Mouse (Mus musculus) layer of hippocampus, adult 2 months (tissue): ENCODE measurements at regions not wholly inside any gene's neighbourhood (a gene's known extent, or its start where the extent isn't known, plus 50 kb on each side); places are given as distances from the start of the nearest gene placed in this dataset.
A peak's percentile ranks its signal among the peaks of the same experiment; 100 is the strongest.
"Not testable (repeated sequence)": the region's sequence is repeated elsewhere in the genome, so short reads cannot be mapped to it uniquely, and the experiment has no call there.

Experiments
- DNase-seq, 2 experiments: peaks; one replicate each; pipeline ENCODE4 v3.0.0; 2022; ENCODE audit warnings: low spot score in 2 of 2
- H3K27ac ChIP-seq: fragments of 200-600 bp; 2 replicates; pipeline ENCODE4 v1.8.1; 2022
- H3K4me3 ChIP-seq: fragments of 200-600 bp; 2 replicates; pipeline ENCODE4 v1.8.1; 2022; ENCODE audit warnings: mild to moderate bottlenecking
- CTCF ChIP-seq: fragments of 200-600 bp; conservative IDR thresholded peaks from 2 replicates; pipeline ENCODE4 v1.8.1; 2022; ENCODE audit warnings: antibody characterized with exemption, mild to moderate bottlenecking, moderate library complexity

GRCm38 (mm10) chrX:162359767-162360545 is 200.4 kb upstream of the Nhs start:
- no peak overlapping the region for H3K4me3 ChIP-seq
- no peak for DNase-seq
- H3K27ac ChIP-seq: no peak overlapping the region
- no peak for TF ChIP-seq CTCF

- no peak for DNase-seq
- TF ChIP-seq CTCF: no peak
- Histone ChIP-seq H3K27ac (no peak overlapping the region), H3K4me3 (no peak overlapping the region)
Measured at GRCm38 (mm10) chrX:162348341-162348740, 188.8 kb upstream of the Nhs start.

GRCm38 (mm10) chrX:162347886-162348285 is 188.4 kb upstream of the Nhs start:
- TF ChIP-seq CTCF: no peak

GRCm38 (mm10) chrX:162345497-162346143 is 186.1 kb upstream of the Nhs start:
- Histone ChIP-seq H3K27ac (no peak overlapping the region), H3K4me3 (no peak overlapping the region)
- TF ChIP-seq CTCF: no peak
- DNase-seq: no peak

More at GRCm38 (mm10) chrX:162347886-162348285, 188.4 kb upstream of the Nhs start:
- no peak for DNase-seq
- Histone ChIP-seq H3K27ac (no peak overlapping the region), H3K4me3 (no peak overlapping the region)

GRCm38 (mm10) chrX:162332121-162332520 is 172.6 kb upstream of the Nhs start:
- H3K4me3 ChIP-seq: no peak overlapping the region
- no peak overlapping the region for H3K27ac ChIP-seq
- TF ChIP-seq CTCF: no peak
- DNase-seq: no peak

- DNase-seq: no peak
- H3K4me3 ChIP-seq: no peak overlapping the region
- no peak overlapping the region for H3K27ac ChIP-seq
- no peak for TF ChIP-seq CTCF
Measured at GRCm38 (mm10) chrX:162307646-162308045, 148.1 kb upstream of the Nhs start.

- H3K4me3 ChIP-seq: no peak overlapping the region
- no peak for TF ChIP-seq CTCF
- H3K27ac ChIP-seq: no peak overlapping the region
- no peak for DNase-seq
Measured at GRCm38 (mm10) chrX:162304145-162304544, 144.6 kb upstream of the Nhs start.

GRCm38 (mm10) chrX:162302788-162303187 is 143.3 kb upstream of the Nhs start:
- DNase-seq: no peak
- no peak for TF ChIP-seq CTCF
- Histone ChIP-seq H3K4me3 (no peak overlapping the region), H3K27ac (no peak overlapping the region)

- Histone ChIP-seq H3K27ac (no peak overlapping the region), H3K4me3 (no peak overlapping the region)
- no peak for TF ChIP-seq CTCF
- no peak for DNase-seq
Measured at GRCm38 (mm10) chrX:162291234-162291633, 131.7 kb upstream of the Nhs start.

- H3K4me3 ChIP-seq, DNase-seq, H3K27ac ChIP-seq: not testable (repeated sequence)
Measured at GRCm38 (mm10) chrX:162286155-162286554, 126.6 kb upstream of the Nhs start.

- no peak overlapping the region for H3K27ac ChIP-seq
- H3K4me3 ChIP-seq: no peak overlapping the region
- TF ChIP-seq CTCF: no peak
- DNase-seq: no peak
Measured at GRCm38 (mm10) chrX:162284252-162284651, 124.7 kb upstream of the Nhs start.

GRCm38 (mm10) chrX:162282690-162283089 is 123.2 kb upstream of the Nhs start:
- Histone ChIP-seq H3K4me3 (no peak overlapping the region), H3K27ac (no peak overlapping the region)
- TF ChIP-seq CTCF: no peak
- DNase-seq: no peak

GRCm38 (mm10) chrX:162278834-162279708 is 119.5 kb upstream of the Nhs start:
- Histone ChIP-seq H3K27ac (no peak overlapping the region), H3K4me3 (no peak overlapping the region)
- TF ChIP-seq CTCF: peak; percentile 87
- DNase-seq: peak; percentile 44 to 55

GRCm38 (mm10) chrX:162274581-162274980 is 115.1 kb upstream of the Nhs start:
- DNase-seq: no peak
- Histone ChIP-seq H3K4me3 (no peak overlapping the region), H3K27ac (no peak overlapping the region)
- no peak for TF ChIP-seq CTCF
